Mouse (Mus musculus) kidney, adult 10 weeks (tissue): ENCODE data around the gene Clrn1. TPM values are rescaled to one million over a fixed set of nuclear protein-coding genes. Genes with fewer than 3 reads are reported as not detected.

ENCODE experiments used
- polyA plus RNA-seq: library from polyadenylated mRNA; stranded (reverse); fragments of 350-450 nt; fragmentation: Illumina TruSeq; extraction: RNeasy Lipid Tissue Mini Kit (QIAGEN cat#74804); gene quantifications from one replicate; pipeline ENCODE4 v1.2.3, GENCODE M21; 2014; ENCODE audit warnings: low read depth, low replicate concordance

Gene Clrn1
- polyA plus RNA-seq = not detected

DNA sequence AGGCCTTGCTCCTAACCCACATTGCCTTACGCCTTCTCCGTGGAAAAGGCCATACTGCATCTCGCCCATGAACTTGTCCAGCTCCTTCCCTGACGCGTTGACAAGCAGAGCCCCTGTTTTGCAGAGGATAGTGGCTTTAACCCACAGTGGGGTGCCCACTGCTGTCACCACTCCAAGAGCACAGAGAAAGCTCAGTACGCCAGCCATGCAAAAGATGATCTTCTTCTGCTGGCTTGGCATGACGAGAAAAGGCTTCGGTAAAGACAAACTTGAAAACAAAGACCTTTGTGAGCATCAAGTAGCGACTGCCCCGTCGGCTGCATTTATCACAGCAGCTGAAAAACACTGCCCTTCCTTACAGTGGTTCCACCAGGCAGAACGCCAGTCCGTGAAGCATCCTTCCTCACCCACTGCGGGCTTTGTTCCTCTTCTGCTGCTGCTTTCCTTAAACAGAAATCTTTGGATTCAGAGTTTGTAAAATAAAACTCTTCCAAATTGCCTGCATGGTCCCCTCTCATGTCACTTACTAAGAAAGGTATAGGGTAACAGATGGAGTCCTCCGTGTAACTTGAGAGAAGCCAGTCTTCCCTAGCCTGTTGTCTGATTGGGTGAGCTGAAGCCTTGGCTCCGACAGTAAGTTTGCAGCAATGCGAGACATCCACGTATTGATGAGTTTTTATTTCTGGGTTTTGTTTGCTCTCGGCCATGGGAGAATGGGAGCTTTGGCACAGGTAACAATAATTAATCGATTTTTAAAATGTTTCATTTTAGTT is at the start of gene Clrn1:
Clrn1 (minus strand) TSS at position 540 of the 773 bp plus-strand sequence.

DNA sequence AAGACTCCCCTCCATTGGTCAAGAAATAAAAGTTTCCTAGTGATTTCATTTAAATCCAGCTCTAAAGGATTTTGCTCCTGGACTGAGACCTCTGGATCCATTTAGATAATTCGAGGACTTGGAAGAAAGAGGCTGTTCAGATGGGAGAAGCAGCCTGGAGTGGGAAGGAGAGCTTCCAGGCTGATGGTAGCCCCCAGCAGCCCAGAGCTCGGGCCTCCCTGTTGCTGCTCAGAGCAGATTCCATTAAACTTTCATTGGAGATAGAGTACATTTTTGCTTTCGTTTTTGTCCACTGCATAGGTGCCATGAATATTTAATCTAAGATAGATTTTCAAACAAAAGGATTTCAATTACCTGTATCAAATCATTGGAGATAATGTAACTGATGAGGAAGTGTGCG is 62.9 kb downstream of the Clrn1 start, which contains the start of gene Mindy4b-ps:
Mindy4b-ps (minus strand) TSS at position 101 of the 400 bp plus-strand sequence.

Other genes starting within 250 kb of the Clrn1 start
- 0.20 TPM for gene Erich6, start 248.1 kb downstream of the Clrn1 start, polyA plus RNA-seq
- 10.0 TPM for gene Siah2, start 192.9 kb downstream of the Clrn1 start, polyA plus RNA-seq
- gene Mindy4b-ps, start 63.0 kb downstream of the Clrn1 start, polyA plus RNA-seq = not detected
- 1.4 TPM for gene Med12l, start 120.5 kb upstream of the Clrn1 start, polyA plus RNA-seq
- gene Gpr171, start 216.5 kb upstream of the Clrn1 start, polyA plus RNA-seq = 0.20 TPM